Mouse (Mus musculus): ENCODE data around the gene Ltbp2. TPM values are rescaled to one million over a fixed set of nuclear protein-coding genes. Genes with fewer than 3 reads are reported as not detected.

The Ltbp2 gene
- polyA plus RNA-seq, 1 experiment from 2014 or later = 0.09 TPM

DNA sequence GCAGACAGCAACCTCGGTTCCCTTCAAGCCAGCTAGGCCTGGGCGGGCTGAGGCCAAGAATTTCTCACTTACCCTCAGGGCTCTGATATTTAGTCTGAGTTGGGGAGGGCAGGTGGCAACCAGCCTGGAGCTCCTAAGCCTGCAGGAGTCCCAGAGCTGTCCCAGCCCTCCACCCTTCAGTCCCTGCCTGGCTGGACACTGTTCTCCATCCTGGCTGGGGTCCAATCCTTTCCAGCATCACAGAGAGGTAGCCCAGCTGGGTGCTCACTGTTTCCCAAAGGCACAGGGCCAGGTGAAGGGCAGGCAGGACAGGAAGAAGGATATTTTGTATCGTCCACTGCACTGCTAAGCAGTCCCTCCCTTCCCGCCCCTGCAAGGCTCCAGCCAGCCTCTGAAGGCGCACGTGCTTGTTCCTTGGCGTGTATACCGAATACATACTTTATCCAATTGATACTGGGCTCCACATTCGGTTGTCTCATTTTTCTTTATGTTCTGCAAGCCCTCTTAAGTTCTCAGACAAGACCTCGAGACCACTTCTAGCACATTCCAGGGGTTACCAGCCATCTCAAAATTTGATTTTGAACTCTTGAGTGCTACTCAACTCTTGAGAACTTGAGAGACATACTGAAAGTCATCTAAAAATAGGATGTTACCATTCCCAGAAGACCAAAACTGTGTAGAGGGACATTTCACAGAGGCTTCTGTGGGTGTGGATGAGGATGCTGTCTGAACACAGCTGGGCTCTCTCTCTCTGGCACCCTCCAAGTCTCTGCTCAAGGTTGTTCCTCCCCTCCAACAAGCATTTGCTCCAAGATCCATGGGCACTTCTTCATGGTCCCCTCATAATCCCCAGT is 31.5 kb upstream of the Ltbp2 start:
- Histone ChIP-seq H3K36me3 (ENCODE audit: control insufficient read depth, insufficient read depth, low read length) (no peaks in the 10 kb centered on the region), H3K9me3 (ENCODE audit: control insufficient read depth, low read length) (no peaks in the 10 kb centered on the region), H3K27me3 (ENCODE audit: control insufficient read depth, insufficient read depth, low read length) (no peaks in the 10 kb centered on the region), H3K4me3 (ENCODE audit: low read depth, low read length) (no peak overlapping the region), H3K27ac (ENCODE audit: low read depth, low read length) (no peak overlapping the region; the same call in 1 of the 2 replicates), H3K9ac (ENCODE audit: low read depth, low read length) (no peak overlapping the region), H3K4me2 (replicated peaks; ENCODE audit: low read depth, low read length) (no peak overlapping the region), H3K4me1 (replicated peaks; ENCODE audit: control insufficient read depth, insufficient read depth, low read length) (no peaks in the 10 kb centered on the region)
- no peak for ATAC-seq (ENCODE audit: low FRiP score)
- no peak for DNase-seq (ENCODE audit: low spot score)
- WGBS = 71% methylated on average over 10 of the region's 10 CpGs

DNA sequence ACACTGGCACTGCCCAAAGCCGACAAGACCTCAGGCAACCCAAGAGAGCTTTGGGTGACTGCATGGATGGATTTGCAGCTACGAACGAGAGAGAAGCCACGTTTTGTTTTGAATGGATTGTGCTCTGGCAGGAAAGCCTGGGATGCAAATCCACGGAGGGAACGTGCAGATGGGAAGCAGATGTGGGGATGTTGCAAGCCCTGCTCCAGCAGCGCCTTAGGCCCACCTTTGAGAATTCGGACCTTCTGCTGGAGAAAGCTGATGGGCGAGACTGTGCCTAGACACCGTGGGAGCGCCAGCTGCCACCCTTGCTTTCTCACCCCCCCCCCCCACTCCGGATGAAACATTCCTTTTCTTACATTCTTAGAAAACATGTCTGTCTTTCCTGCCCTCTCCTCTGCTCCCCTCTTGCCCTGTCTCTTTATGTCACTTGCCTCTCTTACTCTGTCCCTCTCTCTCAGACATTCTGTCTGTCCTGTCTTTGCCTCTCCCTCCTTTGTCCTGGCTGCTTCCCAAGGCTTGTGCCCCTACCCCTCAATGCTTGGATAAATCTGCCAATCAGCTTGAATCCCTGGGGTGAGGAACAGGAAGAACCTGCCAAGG is 30.8 kb upstream of the Ltbp2 start:
- Histone ChIP-seq H3K4me1 (replicated peaks; ENCODE audit: control insufficient read depth, insufficient read depth, low read length) (no peaks in the 10 kb centered on the region), H3K4me2 (replicated peaks; ENCODE audit: low read depth, low read length) (no peak overlapping the region), H3K36me3 (ENCODE audit: control insufficient read depth, insufficient read depth, low read length) (no peaks in the 10 kb centered on the region), H3K27ac (ENCODE audit: low read depth, low read length) (no peak overlapping the region; the same call in 1 of the 2 replicates), H3K27me3 (ENCODE audit: control insufficient read depth, insufficient read depth, low read length) (no peaks in the 10 kb centered on the region), H3K9ac (ENCODE audit: low read depth, low read length) (no peak overlapping the region), H3K9me3 (ENCODE audit: control insufficient read depth, low read length) (no peaks in the 10 kb centered on the region), H3K4me3 (ENCODE audit: low read depth, low read length) (no peak overlapping the region)
- WGBS = 62% methylated on average over 12 of the region's 12 CpGs
- ATAC-seq (ENCODE audit: low FRiP score) (no peak), DNase-seq (ENCODE audit: low spot score) (no peak)

DNA sequence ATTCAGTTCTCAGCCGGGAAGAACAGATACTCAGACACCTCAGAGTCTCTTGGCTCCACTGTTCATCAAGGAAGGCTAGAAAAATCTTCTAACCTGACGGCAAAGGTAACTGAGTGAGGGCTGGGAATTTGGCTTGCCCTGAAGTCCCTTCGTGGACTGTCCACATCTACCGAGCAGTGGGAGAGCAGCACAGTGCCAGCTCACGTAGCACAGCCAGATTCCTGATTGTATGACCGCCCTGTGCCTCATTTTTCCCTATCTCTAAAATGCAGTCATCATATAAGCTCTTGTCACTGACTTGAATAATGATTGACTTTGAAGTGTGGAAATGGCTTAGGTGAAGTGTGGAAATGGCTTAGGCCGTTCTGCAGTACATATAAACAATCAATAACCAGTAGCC is 28.1 kb upstream of the Ltbp2 start:
- Histone ChIP-seq H3K9ac (ENCODE audit: low read depth, low read length) (no peak overlapping the region), H3K9me3 (ENCODE audit: control insufficient read depth, low read length) (no peaks in the 10 kb centered on the region), H3K36me3 (ENCODE audit: control insufficient read depth, insufficient read depth, low read length) (no peaks in the 10 kb centered on the region), H3K4me2 (replicated peaks; ENCODE audit: low read depth, low read length) (no peak overlapping the region), H3K4me1 (replicated peaks; ENCODE audit: control insufficient read depth, insufficient read depth, low read length) (no peaks in the 10 kb centered on the region), H3K27ac (ENCODE audit: low read depth, low read length) (no peak overlapping the region), H3K4me3 (ENCODE audit: low read depth, low read length) (no peak overlapping the region), H3K27me3 (ENCODE audit: control insufficient read depth, insufficient read depth, low read length) (no peaks in the 10 kb centered on the region)
- 86% methylated on average over 7 of the region's 7 CpGs for WGBS
- ATAC-seq (ENCODE audit: low FRiP score) (no peak), DNase-seq (ENCODE audit: low spot score) (no peak)

DNA sequence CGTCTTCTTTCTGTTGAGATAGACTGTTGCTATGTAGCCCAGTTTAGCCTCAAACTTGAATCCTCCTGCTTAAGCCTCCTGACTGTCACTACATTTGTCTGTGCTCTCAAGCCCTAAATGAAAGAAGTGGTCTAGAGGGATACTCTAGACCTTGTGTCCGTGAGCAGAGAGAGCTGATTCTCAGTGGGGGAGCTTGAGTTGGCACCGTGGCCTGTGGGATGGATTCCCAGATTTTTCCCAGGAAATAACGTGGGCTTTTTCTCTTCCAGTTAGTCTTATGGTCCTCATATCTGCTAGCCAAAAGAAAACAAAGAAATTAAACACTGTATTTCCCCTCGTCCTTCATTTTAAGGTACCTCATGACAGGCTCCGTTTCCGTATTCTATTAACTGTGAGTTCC is 24.0 kb upstream of the Ltbp2 start:
- Histone ChIP-seq H3K4me1 (replicated peaks; ENCODE audit: control insufficient read depth, insufficient read depth, low read length) (no peaks in the 10 kb centered on the region), H3K4me2 (replicated peaks; ENCODE audit: low read depth, low read length) (no peak overlapping the region), H3K36me3 (ENCODE audit: control insufficient read depth, insufficient read depth, low read length) (no peaks in the 10 kb centered on the region), H3K9me3 (ENCODE audit: control insufficient read depth, low read length) (no peaks in the 10 kb centered on the region), H3K27ac (ENCODE audit: low read depth, low read length) (no peak overlapping the region), H3K4me3 (ENCODE audit: low read depth, low read length) (no peak overlapping the region), H3K9ac (ENCODE audit: low read depth, low read length) (no peak overlapping the region), H3K27me3 (ENCODE audit: control insufficient read depth, insufficient read depth, low read length) (no peaks in the 10 kb centered on the region)
- DNase-seq (ENCODE audit: low spot score) (no peak), ATAC-seq (ENCODE audit: low FRiP score) (no peak)
- 85% methylated on average over 7 of the region's 7 CpGs for WGBS

DNA sequence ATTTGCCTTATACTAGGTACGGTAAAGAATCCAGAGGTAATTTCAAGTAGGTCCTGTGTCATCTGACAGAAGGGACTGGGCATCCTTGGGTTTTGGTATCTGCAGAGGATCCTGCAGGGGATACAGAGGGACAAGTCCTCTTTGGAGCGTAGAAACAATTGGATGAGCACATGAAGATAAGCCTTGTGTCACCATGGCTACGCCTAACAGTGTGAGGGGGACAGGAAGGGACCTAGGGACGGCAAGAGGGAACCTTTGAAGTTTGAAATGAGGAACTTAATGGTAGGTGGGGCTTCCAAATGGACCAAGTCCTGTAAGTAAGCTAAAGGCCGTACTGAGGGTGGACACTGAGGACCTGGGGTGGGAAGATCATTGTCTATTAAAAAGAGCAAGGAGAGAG is 21.0 kb upstream of the Ltbp2 start:
- no peaks in the 10 kb centered on the region for H3K9me3 ChIP-seq (ENCODE audit: control insufficient read depth, low read length)
- no peaks in the 10 kb centered on the region for H3K36me3 ChIP-seq (ENCODE audit: control insufficient read depth, insufficient read depth, low read length)
- WGBS = 79% methylated on average over 5 of the region's 5 CpGs
- no peak overlapping the region for H3K9ac ChIP-seq (ENCODE audit: low read depth, low read length)
- ATAC-seq (ENCODE audit: low FRiP score) (no peak), DNase-seq (ENCODE audit: low spot score) (no peak)
- H3K27me3 ChIP-seq (ENCODE audit: control insufficient read depth, insufficient read depth, low read length) = no peaks in the 10 kb centered on the region
- no peak overlapping the region for H3K27ac ChIP-seq (ENCODE audit: low read depth, low read length)
- H3K4me2 ChIP-seq (replicated peaks; ENCODE audit: low read depth, low read length) = no peak overlapping the region
- no peak overlapping the region for H3K4me3 ChIP-seq (ENCODE audit: low read depth, low read length)
- H3K4me1 ChIP-seq (replicated peaks; ENCODE audit: control insufficient read depth, insufficient read depth, low read length) = no peaks in the 10 kb centered on the region

DNA sequence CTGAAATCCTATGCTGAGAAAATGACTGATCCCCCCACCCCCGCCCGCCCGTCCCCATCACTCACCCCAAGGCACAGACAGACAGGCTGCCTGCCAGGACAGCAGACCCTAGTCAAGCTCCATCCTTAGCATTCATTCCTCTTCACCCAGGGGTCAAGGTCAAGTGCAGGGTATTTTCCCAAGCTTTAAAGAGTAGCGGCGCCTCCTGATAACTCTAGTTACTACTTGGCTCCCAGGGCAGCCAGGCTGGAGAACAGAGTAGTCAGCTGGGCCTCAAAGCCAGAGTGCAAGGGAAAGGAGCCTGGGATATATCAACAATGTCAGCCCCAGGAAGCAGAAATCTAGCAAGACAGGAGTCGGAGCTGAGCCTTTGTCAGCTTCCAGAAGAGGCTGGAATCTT is 19.9 kb upstream of the Ltbp2 start:
- ATAC-seq (ENCODE audit: low FRiP score) (no peak), DNase-seq (ENCODE audit: low spot score) (no peak)
- Histone ChIP-seq H3K27me3 (ENCODE audit: control insufficient read depth, insufficient read depth, low read length) (no peaks in the 10 kb centered on the region), H3K4me1 (replicated peaks; ENCODE audit: control insufficient read depth, insufficient read depth, low read length) (no peaks in the 10 kb centered on the region), H3K4me2 (replicated peaks; ENCODE audit: low read depth, low read length) (no peak overlapping the region), H3K9me3 (ENCODE audit: control insufficient read depth, low read length) (no peaks in the 10 kb centered on the region), H3K4me3 (ENCODE audit: low read depth, low read length) (no peak overlapping the region), H3K27ac (ENCODE audit: low read depth, low read length) (no peak overlapping the region), H3K9ac (ENCODE audit: low read depth, low read length) (no peak overlapping the region), H3K36me3 (ENCODE audit: control insufficient read depth, insufficient read depth, low read length) (no peaks in the 10 kb centered on the region)
- 76% methylated on average over 6 of the region's 6 CpGs for WGBS

DNA sequence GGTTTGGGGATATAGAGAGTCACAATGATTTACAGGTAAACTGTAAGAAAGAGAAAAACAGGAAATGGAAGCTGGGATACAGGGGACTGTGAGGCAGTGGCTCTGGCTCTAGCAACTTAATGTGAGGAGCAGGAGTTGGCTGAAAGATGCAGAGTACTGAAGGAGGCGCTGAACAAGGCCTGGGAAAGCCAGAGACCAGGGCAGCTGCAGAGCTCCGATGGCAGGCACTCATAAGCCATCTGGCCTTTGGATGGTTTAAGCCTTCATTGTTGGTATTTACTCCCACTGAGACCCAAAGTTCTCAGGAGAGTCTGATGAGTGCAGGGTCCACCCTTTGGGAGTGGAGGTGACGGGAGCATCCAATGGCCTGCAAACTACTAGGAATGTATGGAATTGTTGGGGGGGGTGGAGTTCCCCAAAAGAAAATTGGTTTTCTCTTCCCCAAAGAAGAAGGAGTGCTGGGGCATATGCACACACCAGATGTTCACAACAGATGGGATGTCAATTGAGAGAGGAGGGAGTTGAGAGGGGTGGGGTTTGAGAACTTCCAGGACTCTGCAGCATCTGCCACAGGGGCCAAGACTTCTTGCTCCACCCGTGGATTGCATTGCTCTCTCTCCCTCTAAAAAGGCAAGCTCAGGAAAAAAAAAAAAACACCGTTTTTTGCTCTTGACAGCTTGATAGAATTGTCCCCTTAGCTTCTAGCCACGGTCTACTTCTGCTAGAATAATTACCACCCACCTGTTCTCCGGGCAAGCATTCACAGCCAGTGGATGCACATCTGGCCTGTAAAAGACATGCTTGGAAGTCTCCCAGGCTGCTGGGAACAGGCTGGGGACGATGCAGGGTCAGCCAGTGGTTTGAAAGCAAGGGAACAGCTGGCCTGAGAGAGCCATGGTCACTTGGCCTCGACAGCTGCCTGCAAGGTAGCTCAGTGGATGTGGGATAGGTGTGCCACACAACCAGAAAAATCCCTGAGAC is 17.6 kb upstream of the Ltbp2 start:
- Histone ChIP-seq H3K36me3 (ENCODE audit: control insufficient read depth, insufficient read depth, low read length) (no peaks in the 10 kb centered on the region), H3K27me3 (ENCODE audit: control insufficient read depth, insufficient read depth, low read length) (no peaks in the 10 kb centered on the region), H3K4me3 (ENCODE audit: low read depth, low read length) (no peak overlapping the region), H3K9ac (ENCODE audit: low read depth, low read length) (no peak overlapping the region), H3K4me2 (replicated peaks; ENCODE audit: low read depth, low read length) (no peak overlapping the region), H3K4me1 (replicated peaks; ENCODE audit: control insufficient read depth, insufficient read depth, low read length) (no peaks in the 10 kb centered on the region), H3K27ac (ENCODE audit: low read depth, low read length) (no peak overlapping the region), H3K9me3 (ENCODE audit: control insufficient read depth, low read length) (no peaks in the 10 kb centered on the region)
- no peak for ATAC-seq (ENCODE audit: low FRiP score)
- 58% methylated on average over 9 of the region's 9 CpGs for WGBS
- DNase-seq (ENCODE audit: low spot score) = no peak

DNA sequence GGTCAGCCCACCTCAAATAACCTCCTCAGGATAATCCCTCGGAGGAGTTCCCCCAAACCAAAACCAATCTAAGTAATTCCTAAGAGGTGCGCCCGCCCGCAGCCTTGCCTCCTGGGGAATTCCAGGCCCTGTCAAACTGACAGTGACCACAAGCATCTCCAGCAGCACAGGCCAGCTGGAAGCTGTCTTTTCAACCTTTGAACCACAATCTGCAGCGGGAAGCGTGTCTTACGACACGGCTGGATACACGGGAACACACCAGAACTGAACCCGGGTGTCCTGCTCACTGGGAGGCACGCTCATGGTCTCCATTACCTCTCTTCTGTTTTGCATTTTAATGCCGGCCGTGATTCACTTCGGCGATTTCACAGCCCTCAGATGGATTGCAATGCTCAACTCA is 14.0 kb upstream of the Ltbp2 start:
- H3K4me1 ChIP-seq (replicated peaks; ENCODE audit: control insufficient read depth, insufficient read depth, low read length) = no peaks in the 10 kb centered on the region
- 71% methylated on average over 15 of the region's 15 CpGs for WGBS
- H3K36me3 ChIP-seq (ENCODE audit: control insufficient read depth, insufficient read depth, low read length) = no peaks in the 10 kb centered on the region
- no peak overlapping the region for H3K4me3 ChIP-seq (ENCODE audit: low read depth, low read length)
- DNase-seq (ENCODE audit: low spot score) (no peak), ATAC-seq (ENCODE audit: low FRiP score) (no peak)
- no peaks in the 10 kb centered on the region for H3K9me3 ChIP-seq (ENCODE audit: control insufficient read depth, low read length)
- no peak overlapping the region for H3K4me2 ChIP-seq (replicated peaks; ENCODE audit: low read depth, low read length)
- no peaks in the 10 kb centered on the region for H3K27me3 ChIP-seq (ENCODE audit: control insufficient read depth, insufficient read depth, low read length)
- H3K9ac ChIP-seq (ENCODE audit: low read depth, low read length) = no peak overlapping the region
- no peak overlapping the region for H3K27ac ChIP-seq (ENCODE audit: low read depth, low read length)
